Mouse (Mus musculus): ENCODE data around the gene Hcar1.
A peak's percentile ranks its signal among the peaks of the same experiment; 100 is the strongest.

Hcar1 gene

GRCm38 (mm10) chr5:123879928-123880327 is at the start of gene Hcar1:
Gene Hcar1, minus strand, starts transcription at chr5:123880020.
- DNase-seq: no peak

- no peak for DNase-seq
These were observed 47.3 kb upstream of the Hcar1 start, which contains the start of gene Gm43518 for GRCm38 (mm10) chr5:123927118-123927517. Gene Gm43518, plus strand, starts transcription at chr5:123927418.

GRCm38 (mm10) chr5:123922112-123922511 is 42.3 kb upstream of the Hcar1 start:
- no peak for DNase-seq

GRCm38 (mm10) chr5:123914852-123915251 is 35.0 kb upstream of the Hcar1 start:
- DNase-seq: no peak

- no peak for DNase-seq
These were observed 27.8 kb upstream of the Hcar1 start for GRCm38 (mm10) chr5:123907631-123907977.

- DNase-seq: peak; percentile 99 to 100
These were observed 27.3 kb upstream of the Hcar1 start, which contains the start of gene Denr for GRCm38 (mm10) chr5:123906976-123907630. Gene Denr, plus strand, starts transcription at chr5:123907175.

- no peak for DNase-seq
These were observed 26.5 kb upstream of the Hcar1 start for GRCm38 (mm10) chr5:123906146-123906975.

- DNase-seq: no peak
These were observed 24.3 kb upstream of the Hcar1 start for GRCm38 (mm10) chr5:123904059-123904672.

- DNase-seq: no peak
These were observed 17.5 kb upstream of the Hcar1 start for GRCm38 (mm10) chr5:123897352-123897751.

GRCm38 (mm10) chr5:123896395-123896794 is 16.6 kb upstream of the Hcar1 start:
- no peak for DNase-seq

- DNase-seq: no peak
These were observed 13.7 kb upstream of the Hcar1 start for GRCm38 (mm10) chr5:123893520-123893919.

GRCm38 (mm10) chr5:123891669-123892068 is 11.8 kb upstream of the Hcar1 start:
- DNase-seq: peak; percentile 11 to 13

- DNase-seq: no peak
These were observed 11.2 kb upstream of the Hcar1 start for GRCm38 (mm10) chr5:123890987-123891386.

- no peak for DNase-seq
These were observed 10.5 kb upstream of the Hcar1 start for GRCm38 (mm10) chr5:123890312-123890711.

- DNase-seq: no peak
These were observed 6.5 kb upstream of the Hcar1 start for GRCm38 (mm10) chr5:123886365-123886764.

- DNase-seq: no peak
These were observed 4.5 kb upstream of the Hcar1 start for GRCm38 (mm10) chr5:123884332-123884731.

GRCm38 (mm10) chr5:123883891-123884290 is 4.1 kb upstream of the Hcar1 start:
- no peak for DNase-seq

- no peak for DNase-seq
These were observed 958 bp upstream of the Hcar1 start for GRCm38 (mm10) chr5:123880778-123881177.

GRCm38 (mm10) chr5:123878056-123878455 is 1.8 kb downstream of the Hcar1 start:
- DNase-seq: no peak

- DNase-seq: no peak
These were observed 5.6 kb downstream of the Hcar1 start for GRCm38 (mm10) chr5:123874177-123874576.

GRCm38 (mm10) chr5:123869615-123870014 is 10.2 kb downstream of the Hcar1 start:
- DNase-seq: no peak

- no peak for DNase-seq
These were observed 13.4 kb downstream of the Hcar1 start for GRCm38 (mm10) chr5:123866457-123866856.

- DNase-seq: no peak
These were observed 14.5 kb downstream of the Hcar1 start, which contains the start of gene Hcar2 for GRCm38 (mm10) chr5:123865365-123865764. Gene Hcar2, minus strand, starts transcription at chr5:123865499.

GRCm38 (mm10) chr5:123863934-123864333 is 15.9 kb downstream of the Hcar1 start:
- no peak for DNase-seq

Measured in cerebellum, postnatal 36 days (tissue).